Mouse (Mus musculus) CD4-positive, CD25-positive, alpha-beta regulatory T cell, adult 4 months (primary cell): ENCODE results near the gene Rtl8b. TPM values are rescaled to one million over a fixed set of nuclear protein-coding genes. Genes with fewer than 3 reads are reported as not detected.
"Not testable (repeated sequence)": the region's sequence is repeated elsewhere in the genome, so short reads cannot be mapped to it uniquely, and the experiment has no call there.

Experiments
- ATAC-seq: one replicate; pipeline ENCODE4 v1.8.0; 2017
- polyA plus RNA-seq, 2 experiments: library from polyadenylated mRNA; unstranded; fragments of 100-300 nt; shearing (Covaris generic); gene quantifications; one replicate each; pipeline ENCODE4 v1.2.1; 2017

Rtl8b gene
- polyA plus RNA-seq, result 10 to 100 TPM; 11.7 to 13.9 TPM

GRCm38 (mm10) chrX:53670294-53670693 lies at the start of gene Rtl8b:
TSS of gene Rtl8b (minus strand) at chrX:53670408.
- ATAC-seq, result peak; percentile 92

DNA sequence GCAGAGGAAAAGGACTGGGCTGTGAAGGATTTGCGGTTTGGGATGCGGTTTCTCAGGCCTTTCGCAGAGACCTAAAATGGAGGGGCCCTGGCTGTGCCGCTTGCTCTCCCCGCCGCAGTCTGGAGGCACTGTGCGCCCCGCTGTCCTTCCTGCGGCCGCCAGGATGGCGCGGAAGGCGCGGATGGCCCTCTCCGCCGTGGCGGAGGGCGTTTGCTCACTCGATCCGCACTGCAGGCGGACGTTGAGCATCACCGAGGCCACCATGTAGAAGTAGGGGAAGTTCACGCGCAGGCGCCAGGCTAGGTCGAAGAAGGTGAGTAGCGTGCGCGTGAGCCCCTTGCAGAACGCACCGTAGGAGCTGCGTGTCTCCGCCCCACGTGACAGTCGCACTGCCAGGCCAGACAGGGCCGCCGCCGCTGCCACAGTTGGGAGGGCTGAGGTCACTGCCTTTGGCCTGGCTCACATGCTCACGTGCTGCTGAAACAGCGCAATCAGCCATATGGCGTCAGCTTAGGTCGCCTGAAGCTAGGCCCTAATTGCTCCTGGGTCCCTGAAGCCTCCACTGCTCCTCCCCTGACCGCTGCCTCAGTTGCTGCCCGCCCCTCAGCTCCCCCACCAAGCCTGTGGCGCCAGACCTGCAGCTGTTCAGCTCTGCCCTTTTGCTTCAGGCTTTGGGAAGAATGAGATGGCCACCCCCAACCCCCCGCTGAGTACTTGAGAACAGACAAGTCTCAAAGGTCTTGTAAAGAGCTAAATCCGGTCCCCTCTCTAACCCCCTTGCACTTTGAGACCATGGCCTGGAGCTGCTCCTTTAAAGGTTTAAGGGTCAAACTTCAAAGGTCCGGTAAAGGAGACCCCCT lies 46.3 kb upstream of the Rtl8b start:
- ATAC-seq, result no peak

DNA sequence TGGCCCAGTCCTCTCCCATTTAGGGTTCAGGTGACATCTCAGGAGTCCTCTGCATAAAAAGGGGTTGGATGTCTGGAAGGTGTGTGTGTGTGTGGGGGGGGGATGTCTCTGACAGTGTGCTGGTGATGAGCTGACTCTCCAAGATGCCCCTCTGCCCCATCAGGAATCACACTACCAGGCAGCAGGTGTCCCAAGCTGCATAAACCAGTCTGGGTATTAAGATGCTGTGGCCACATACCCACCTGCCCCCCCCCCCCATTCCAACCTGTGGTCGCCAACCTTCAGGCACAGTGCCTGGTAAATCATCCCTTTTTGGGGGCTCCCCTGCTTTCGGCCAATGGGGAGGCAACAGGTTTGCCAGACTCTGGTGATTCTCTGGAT lies 45.7 kb upstream of the Rtl8b start:
- ATAC-seq, result no peak

- ATAC-seq, result no peak
These were observed 32.5 kb upstream of the Rtl8b start for GRCm38 (mm10) chrX:53702673-53703072.

DNA sequence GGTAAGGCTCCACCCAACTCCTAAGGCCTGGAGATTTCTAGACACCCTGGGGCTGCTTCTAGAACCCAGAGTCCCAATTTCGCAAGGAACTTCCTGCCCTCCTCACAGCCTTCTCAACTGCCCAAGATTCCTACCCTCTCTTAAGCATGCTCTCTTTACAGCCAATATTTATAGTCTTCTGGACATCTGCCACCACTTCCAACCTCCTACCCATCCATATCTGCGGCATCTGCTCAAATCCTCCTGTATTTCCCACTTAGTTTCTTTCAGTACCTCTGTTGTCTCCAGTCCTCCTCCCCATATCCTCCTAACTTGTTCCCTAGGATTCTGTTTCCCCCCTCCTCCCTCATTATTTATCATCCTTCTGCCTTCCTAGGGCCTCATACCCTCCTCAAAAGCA lies 29.0 kb upstream of the Rtl8b start:
- ATAC-seq, result no peak

- ATAC-seq, result no peak
These were observed 24.0 kb upstream of the Rtl8b start for GRCm38 (mm10) chrX:53694008-53694777.

DNA sequence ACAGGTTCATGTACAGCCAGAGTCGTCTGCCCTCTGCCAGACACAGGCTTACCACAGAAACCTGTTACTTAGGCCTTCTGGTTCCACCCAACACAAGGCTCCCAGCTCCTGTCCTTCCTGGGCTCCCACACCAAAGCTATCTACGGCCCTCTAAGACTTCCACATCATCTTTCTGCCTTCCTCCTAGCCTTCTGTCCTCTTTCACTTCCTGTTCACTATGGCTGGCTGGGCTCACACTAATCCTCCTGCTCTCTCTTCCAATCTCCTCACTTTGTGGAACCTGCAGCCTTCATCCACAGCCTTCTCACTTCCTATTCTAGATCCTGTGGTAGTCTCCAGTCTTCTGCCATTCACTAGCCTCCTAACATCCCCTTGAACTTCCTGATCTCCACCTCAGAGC lies 22.9 kb upstream of the Rtl8b start:
- ATAC-seq, result no peak

DNA sequence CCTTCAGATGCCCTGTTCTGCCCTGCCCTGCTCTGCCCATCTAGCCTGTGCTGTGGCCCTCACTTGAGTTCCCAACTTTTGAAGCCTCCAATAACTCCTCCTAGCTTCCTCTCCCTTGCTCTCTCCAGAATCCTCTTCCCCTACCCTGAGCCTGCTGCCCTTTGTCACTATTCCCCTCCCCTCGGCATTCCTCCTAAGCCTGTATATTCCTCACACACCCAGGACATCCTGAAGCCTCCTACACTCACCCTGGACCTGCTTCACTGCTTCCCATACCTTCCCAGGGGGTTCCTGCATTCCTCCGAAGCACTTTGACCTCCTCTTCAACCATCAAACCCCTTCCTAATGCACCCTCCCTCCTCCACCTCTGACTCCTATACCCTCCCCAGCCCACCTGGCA lies 21.9 kb upstream of the Rtl8b start:
- ATAC-seq, result no peak

GRCm38 (mm10) chrX:53684676-53685075 lies 14.5 kb upstream of the Rtl8b start:
- ATAC-seq, result not testable (repeated sequence)

DNA sequence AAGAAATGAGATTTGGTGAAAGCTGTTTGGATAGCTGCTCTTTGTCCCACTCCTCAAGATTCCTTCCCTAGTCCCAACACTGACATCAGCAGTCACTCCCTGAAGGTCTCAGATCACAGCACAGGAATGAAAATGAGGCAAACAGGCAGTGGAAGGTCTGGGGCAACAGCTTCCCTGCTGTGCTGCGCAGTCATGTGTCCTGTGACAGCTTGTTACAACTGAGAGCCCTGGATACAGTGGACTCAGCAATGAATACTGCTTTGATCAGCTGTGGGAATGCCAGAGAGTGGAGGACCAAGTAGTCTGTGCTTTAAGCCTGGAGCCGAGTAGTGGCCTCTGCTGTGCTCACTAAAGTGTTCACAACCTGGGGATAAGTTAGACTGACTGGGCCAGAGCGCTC lies 12.4 kb upstream of the Rtl8b start:
- not testable (repeated sequence) for ATAC-seq

DNA sequence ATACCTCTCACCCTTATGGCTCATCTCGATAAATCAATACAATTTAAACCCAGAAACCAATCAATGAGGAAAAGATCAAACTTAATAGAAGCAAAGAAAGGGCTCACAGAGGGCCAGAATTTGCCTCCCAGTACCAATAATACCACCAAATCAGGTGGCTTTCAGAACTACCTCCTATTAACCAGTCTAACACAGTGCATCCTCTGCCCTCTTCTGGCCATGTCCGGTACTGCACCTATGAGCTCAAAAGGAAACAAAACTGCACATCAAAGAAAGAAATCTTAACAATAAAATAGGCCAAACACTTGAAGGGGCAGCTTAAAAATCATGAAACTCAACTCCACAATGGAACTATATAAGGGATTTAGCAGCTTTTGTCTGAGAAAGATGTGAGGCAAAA lies 6.7 kb upstream of the Rtl8b start:
- peak; percentile 89 for ATAC-seq

DNA sequence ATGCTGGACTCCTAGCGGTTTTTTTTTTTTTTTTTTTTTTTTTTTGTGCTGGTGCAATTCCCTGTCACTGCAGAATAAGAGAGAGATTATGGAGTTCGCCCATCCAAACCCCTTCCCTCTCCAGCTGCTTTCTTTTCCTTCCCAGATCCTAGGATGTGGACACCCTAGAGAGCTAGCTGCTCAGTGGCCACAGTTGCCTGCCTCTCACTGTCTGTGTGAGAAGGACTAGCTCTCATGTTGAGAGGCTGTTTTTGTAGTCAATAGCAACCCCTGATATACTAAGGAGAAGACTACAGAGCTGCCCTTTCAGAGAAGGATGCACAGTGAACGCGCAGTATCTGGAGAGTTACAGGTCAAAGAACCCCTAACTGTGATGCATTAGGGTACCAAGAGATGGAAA lies 488 bp upstream of the Rtl8b start:
- ATAC-seq, result peak; percentile 7

- ATAC-seq, result peak; percentile 33
These were observed 494 bp downstream of the Rtl8b start for GRCm38 (mm10) chrX:53669557-53670270.

DNA sequence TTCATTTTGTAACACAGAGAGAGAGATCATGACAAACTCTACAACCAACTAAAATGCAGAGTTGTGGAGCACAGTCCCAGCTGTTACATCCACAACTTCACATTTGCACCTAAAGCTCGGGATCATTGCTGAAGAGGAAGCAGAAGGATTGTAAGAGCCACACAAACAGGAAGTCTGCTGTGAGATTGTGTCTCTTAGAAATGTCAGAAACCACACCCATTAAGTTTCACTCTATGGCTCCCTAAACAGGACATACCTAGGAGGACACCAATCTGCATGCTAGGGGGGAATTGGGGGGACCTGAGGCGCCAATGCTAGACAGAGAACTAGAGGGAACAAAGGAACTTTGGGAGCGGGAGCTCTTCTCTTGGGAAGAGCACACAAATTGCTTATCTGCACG lies 17.3 kb downstream of the Rtl8b start:
- ATAC-seq, result peak; percentile 65

DNA sequence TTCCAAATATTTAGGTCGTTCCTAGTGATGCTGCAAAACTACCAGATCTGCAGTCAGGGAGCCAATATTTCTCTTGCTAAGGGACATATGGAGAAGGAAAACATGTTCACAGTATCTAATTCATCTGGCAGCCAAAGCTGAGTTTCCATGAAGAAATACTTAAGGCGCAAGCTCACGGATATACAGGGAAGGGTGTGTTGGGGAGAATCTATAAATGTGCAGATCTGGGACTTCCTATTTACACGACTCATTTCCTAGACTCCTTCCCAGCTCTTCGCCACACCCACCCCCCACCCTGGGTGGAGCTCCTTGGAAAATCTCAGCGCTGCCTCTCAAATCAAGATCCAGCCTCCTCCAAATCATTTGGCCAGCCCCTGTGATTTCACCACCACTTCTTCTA lies 24.3 kb downstream of the Rtl8b start:
- no peak for ATAC-seq

GRCm38 (mm10) chrX:53642980-53643961 lies 26.9 kb downstream of the Rtl8b start, which contains the start of gene Rtl8a:
TSS of gene Rtl8a (minus strand) at chrX:53643682.
- peak; percentile 98 for ATAC-seq

GRCm38 (mm10) chrX:53642604-53642979 lies 27.6 kb downstream of the Rtl8b start:
- ATAC-seq, result not testable (repeated sequence)

GRCm38 (mm10) chrX:53638107-53638506 lies 32.1 kb downstream of the Rtl8b start:
- ATAC-seq, result not testable (repeated sequence)
